In genomic region chr5:45690802-45691201, GRCm38 (mm10) we compare ENCODE assay signal across 17 mouse cellular contexts. TPM values are rescaled to one million over a fixed set of nuclear protein-coding genes. Genes with fewer than 3 reads are reported as not detected.
"Had no signal": no experiment of that assay in that cellular context is flagged by ENCODE, and none has a peak within 500 bp of the region (broad histone marks: within the 10 kb centered on the region; RNA-seq: fewer than 3 reads in every experiment).

No protein-coding gene starts in this region.

- H3K27me3 ChIP-seq: midbrain, embryonic 12.5 days; midbrain, embryonic 15.5 days; neural tube, embryonic 12.5 days; stomach, embryonic 15.5 days had no signal

- H3K4me3 ChIP-seq: midbrain, embryonic 12.5 days; midbrain, embryonic 15.5 days; neural tube, embryonic 12.5 days; stomach, embryonic 15.5 days had no signal

- H3K9ac ChIP-seq: lung, embryonic 14.5 days; midbrain, embryonic 12.5 days; midbrain, embryonic 15.5 days; neural tube, embryonic 12.5 days; stomach, embryonic 15.5 days had no signal

- H3K36me3 ChIP-seq: midbrain, embryonic 12.5 days; midbrain, embryonic 15.5 days; neural tube, embryonic 12.5 days had no signal

- DNase-seq: lung, adult 18-20 months; lung, embryonic 14.5 days; lung, postnatal 14 days; lung, postnatal 36 days; right cerebral cortex, postnatal 14 days; thymus, adult 2 months; thymus, postnatal 25 days; thymus, postnatal 4 days had no signal

- H3K27ac ChIP-seq: macrophage; midbrain, embryonic 12.5 days; midbrain, embryonic 15.5 days; neural tube, embryonic 12.5 days; stomach, embryonic 15.5 days; stomach, postnatal 0 days had no signal

- H3K4me1 ChIP-seq: midbrain, embryonic 12.5 days; midbrain, embryonic 15.5 days; neural tube, embryonic 12.5 days; stomach, embryonic 15.5 days had no signal

- H3K4me2 ChIP-seq: lung, embryonic 14.5 days; midbrain, embryonic 12.5 days; midbrain, embryonic 15.5 days; neural tube, embryonic 12.5 days; stomach, embryonic 15.5 days had no signal

- H3K9me3 ChIP-seq: midbrain, embryonic 12.5 days; midbrain, embryonic 15.5 days; neural tube, embryonic 12.5 days; stomach, embryonic 15.5 days had no signal

- ATAC-seq: midbrain, embryonic 15.5 days had no signal

RNA-seq across cellular contexts. Expression of gene Fam184b, which starts 51.4 kb away (rescaled TPM):
- total RNA-seq: megakaryocyte, adult 5-6 weeks; monocyte, adult 5-6 weeks; neutrophil, adult 5-6 weeks had no signal
- polyA plus RNA-seq: macrophage had no signal
